Mouse (Mus musculus) cerebellum, adult 2 months (tissue): ENCODE data around the gene Stard13.

Source experiments
- CTCF ChIP-seq: fragments of 200-500 bp; IDR thresholded peaks from 2 replicates; pipeline ENCODE4 v1.5.1; 2011; ENCODE audit warnings: low read depth, mild to moderate bottlenecking, control low read depth, low read length, moderate library complexity, borderline replicate concordance; ENCODE audit not compliant: insufficient read depth
- POLR2A ChIP-seq: fragments of 200-500 bp; IDR thresholded peaks from 2 replicates; pipeline ENCODE4 v1.6.1; 2011; ENCODE audit warnings: low read length, control low read depth, borderline replicate concordance; ENCODE audit not compliant: insufficient read depth

DNA sequence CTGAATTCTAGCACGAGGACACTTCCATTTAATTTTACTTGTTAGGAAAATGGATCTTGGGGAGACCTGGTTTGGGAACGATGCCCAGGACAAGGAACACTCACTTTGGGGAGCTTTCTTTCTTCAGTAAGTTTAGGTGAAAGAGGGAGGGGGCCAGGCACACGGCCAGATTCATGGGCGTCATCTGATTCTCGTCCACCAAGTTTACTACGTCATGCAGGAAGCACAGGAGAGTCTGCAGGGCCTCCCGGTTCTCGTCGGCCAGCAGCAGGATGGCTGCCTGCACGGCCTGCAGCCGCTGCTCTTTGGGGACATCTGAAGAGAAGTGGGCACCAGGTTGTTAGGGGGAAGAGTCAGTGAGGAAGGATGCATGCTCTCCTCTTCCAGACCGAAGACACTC, 186.1 kb downstream of the Stard13 start:
- TF ChIP-seq CTCF (no peak), POLR2A (no peak)
